31 mouse cellular contexts compared by ENCODE assay signal in genomic region chr17:25723470-25723869, GRCm38 (mm10). TPM values are rescaled to one million over a fixed set of nuclear protein-coding genes. Genes with fewer than 3 reads are reported as not detected.
DNase-seq lines count a peak whose midpoint lies in the region; ATAC-seq and TF ChIP-seq lines count a peak whose summit lies in the region.
"Had no signal": no experiment of that assay in that cellular context is flagged by ENCODE, and none has a peak within 500 bp of the region (broad histone marks: within the 10 kb centered on the region; RNA-seq: fewer than 3 reads in every experiment).

No protein-coding gene starts in this region.

- no peak for ATAC-seq in embryonic facial prominence, embryonic 13.5 days (ENCODE audit: insufficient number of reproducible peaks, insufficient read depth, low FRiP score, low TSS enrichment, low read depth)
- no peak for ATAC-seq in midbrain, embryonic 11.5 days (ENCODE audit: low FRiP score)
- no peak for ATAC-seq in midbrain, postnatal 0 days (ENCODE audit: low FRiP score)
- ATAC-seq: activated CD4-positive, CD25-positive, alpha-beta regulatory T cell, adult 4 months; forebrain, embryonic 15.5 days had no signal

- in situ Hi-C loops in ES-E14 (cut with MboI; ENCODE audit: low sequenced_read_pairs in 2 of 2, unreplicated experiment in 2 of 2) = no loop called here

- H3K9ac ChIP-seq in embryonic facial prominence, embryonic 13.5 days = peak overlapping the region; percentile 22; the same call in 1 of the 2 replicates
- no peak overlapping the region for H3K9ac ChIP-seq in heart, adult 2 months (ENCODE audit: low read depth, low read length)
- no peak overlapping the region for H3K9ac ChIP-seq in midbrain, embryonic 11.5 days (ENCODE audit: low read length)
- H3K9ac ChIP-seq in midbrain, postnatal 0 days (replicated peaks; ENCODE audit: low read length, poor library complexity, severe bottlenecking) = no peak overlapping the region
- H3K9ac ChIP-seq in ES-E14 (ENCODE audit: insufficient read depth, low read depth, low read length, poor library complexity, severe bottlenecking) = peak overlapping the region; percentile 55; the same call in 1 of the 2 replicates
- H3K9ac ChIP-seq: embryonic facial prominence, embryonic 15.5 days; forebrain, embryonic 15.5 days; hindbrain, embryonic 12.5 days; hindbrain, embryonic 15.5 days had no signal

- WGBS in embryonic facial prominence, embryonic 13.5 days = 96% methylated on average over 19 of the region's 19 CpGs
- 95% methylated on average over 19 of the region's 19 CpGs for WGBS in embryonic facial prominence, embryonic 10.5 days
- 96% methylated on average over 19 of the region's 19 CpGs for WGBS in heart, adult 2 months
- 96% methylated on average over 19 of the region's 19 CpGs for WGBS in midbrain, embryonic 11.5 days
- 95% methylated on average over 19 of the region's 19 CpGs for WGBS in midbrain, postnatal 0 days

- H3K27ac ChIP-seq in embryonic facial prominence, embryonic 13.5 days = no peak overlapping the region
- H3K27ac ChIP-seq in embryonic facial prominence, embryonic 10.5 days (replicated peaks) = no peak overlapping the region
- H3K27ac ChIP-seq in heart, adult 2 months = no peak overlapping the region
- no peak overlapping the region for H3K27ac ChIP-seq in midbrain, embryonic 11.5 days (ENCODE audit: low read depth, low read length)
- no peak overlapping the region for H3K27ac ChIP-seq in midbrain, postnatal 0 days (ENCODE audit: low read depth, low read length)
- H3K27ac ChIP-seq in ES-E14 (ENCODE audit: insufficient read depth, low read depth, low read length, poor library complexity, severe bottlenecking) = no peak overlapping the region
- H3K27ac ChIP-seq: embryonic facial prominence, embryonic 15.5 days; forebrain, embryonic 15.5 days; hindbrain, embryonic 12.5 days; hindbrain, embryonic 15.5 days had no signal

- peaks cover 63% of the 10 kb centered on the region for H3K36me3 ChIP-seq in embryonic facial prominence, embryonic 13.5 days
- H3K36me3 ChIP-seq in embryonic facial prominence, embryonic 10.5 days (replicated peaks) = peaks cover 73% of the 10 kb centered on the region
- no peaks in the 10 kb centered on the region for H3K36me3 ChIP-seq in heart, adult 2 months (ENCODE audit: control insufficient read depth, insufficient read depth, low read length)
- no peaks in the 10 kb centered on the region for H3K36me3 ChIP-seq in midbrain, embryonic 11.5 days (ENCODE audit: control insufficient read depth, insufficient read depth, low read length)
- no peaks in the 10 kb centered on the region; the same call in 1 of the 2 replicates for H3K36me3 ChIP-seq in midbrain, postnatal 0 days (ENCODE audit: insufficient read depth, low read length)
- H3K36me3 ChIP-seq in ES-E14 (ENCODE audit: control insufficient read depth, insufficient read depth, low read length, poor library complexity, severe bottlenecking) = peaks cover 63% of the 10 kb centered on the region
- H3K36me3 ChIP-seq: forebrain, embryonic 15.5 days; hindbrain, embryonic 15.5 days had no signal

- no peaks in the 10 kb centered on the region for H3K27me3 ChIP-seq in embryonic facial prominence, embryonic 13.5 days
- peaks cover 10% of the 10 kb centered on the region for H3K27me3 ChIP-seq in embryonic facial prominence, embryonic 10.5 days (replicated peaks; ENCODE audit: low read depth, poor library complexity, severe bottlenecking)
- H3K27me3 ChIP-seq in heart, adult 2 months (ENCODE audit: control insufficient read depth, insufficient read depth, low read length) = no peaks in the 10 kb centered on the region
- no peaks in the 10 kb centered on the region for H3K27me3 ChIP-seq in midbrain, embryonic 11.5 days (ENCODE audit: control insufficient read depth, insufficient read depth, low read length)
- no peaks in the 10 kb centered on the region for H3K27me3 ChIP-seq in midbrain, postnatal 0 days (ENCODE audit: insufficient read depth, low read length)
- H3K27me3 ChIP-seq: forebrain, embryonic 15.5 days; hindbrain, embryonic 15.5 days had no signal

- TF ChIP-seq EP300 in heart, adult 2 months (IDR thresholded peaks at IDR 0.05; ENCODE audit: insufficient read depth, low read depth, low read length) = no peak

- H3K4me3 ChIP-seq in embryonic facial prominence, embryonic 13.5 days = no peak overlapping the region
- H3K4me3 ChIP-seq in embryonic facial prominence, embryonic 10.5 days = no peak overlapping the region
- H3K4me3 ChIP-seq in heart, adult 2 months = no peak overlapping the region
- H3K4me3 ChIP-seq in midbrain, embryonic 11.5 days (ENCODE audit: low read depth, low read length) = no peak overlapping the region
- H3K4me3 ChIP-seq in midbrain, postnatal 0 days (ENCODE audit: low read depth, low read length) = no peak overlapping the region
- peak overlapping the region; percentile 5 to 38; a peak in 3 of 4 replicates for H3K4me3 ChIP-seq in ES-E14 (ENCODE audit: insufficient read depth in 1 of 2, low read depth in 1 of 2, low read length in 2 of 2, poor library complexity in 1 of 2, severe bottlenecking in 1 of 2)
- H3K4me3 ChIP-seq: embryonic facial prominence, embryonic 15.5 days; forebrain, embryonic 15.5 days; hindbrain, embryonic 12.5 days; hindbrain, embryonic 15.5 days had no signal

- no peaks in the 10 kb centered on the region for H3K79me2 ChIP-seq in heart, adult 2 months (replicated peaks; ENCODE audit: control insufficient read depth, insufficient read depth, low read length)

- no peaks in the 10 kb centered on the region for H3K9me3 ChIP-seq in embryonic facial prominence, embryonic 13.5 days
- H3K9me3 ChIP-seq in embryonic facial prominence, embryonic 10.5 days = no peaks in the 10 kb centered on the region
- no peaks in the 10 kb centered on the region for H3K9me3 ChIP-seq in midbrain, embryonic 11.5 days (ENCODE audit: control insufficient read depth, low read length)
- no peaks in the 10 kb centered on the region for H3K9me3 ChIP-seq in midbrain, postnatal 0 days (ENCODE audit: low read length)
- H3K9me3 ChIP-seq in ES-E14 (ENCODE audit: control insufficient read depth, insufficient read depth, low read depth, low read length) = no peaks in the 10 kb centered on the region
- H3K9me3 ChIP-seq: embryonic facial prominence, embryonic 15.5 days; forebrain, embryonic 15.5 days; hindbrain, embryonic 12.5 days; hindbrain, embryonic 15.5 days had no signal

- no peak for TF ChIP-seq POLR2A in heart, adult 2 months (IDR thresholded peaks at IDR 0.05; ENCODE audit: insufficient read depth, low read depth, low read length)

- no peak overlapping the region for H3K4me2 ChIP-seq in embryonic facial prominence, embryonic 13.5 days
- no peak overlapping the region for H3K4me2 ChIP-seq in midbrain, embryonic 11.5 days
- H3K4me2 ChIP-seq in midbrain, postnatal 0 days (ENCODE audit: low read depth, low read length, poor library complexity, severe bottlenecking) = no peak overlapping the region
- H3K4me2 ChIP-seq: embryonic facial prominence, embryonic 15.5 days; forebrain, embryonic 15.5 days; heart, embryonic 11.5 days; hindbrain, embryonic 12.5 days; hindbrain, embryonic 15.5 days had no signal

- TF ChIP-seq CTCF in heart, adult 2 months (IDR thresholded peaks at IDR 0.05) = no peak
- TF ChIP-seq CTCF in midbrain, postnatal 0 days (IDR thresholded peaks at IDR 0.05) = no peak

- intact Hi-C loops in heart, adult 2 months (cut with DNase I) = no loop called here

- peaks cover 18% of the 10 kb centered on the region for H3K4me1 ChIP-seq in embryonic facial prominence, embryonic 13.5 days
- peaks cover 25% of the 10 kb centered on the region for H3K4me1 ChIP-seq in embryonic facial prominence, embryonic 10.5 days
- peaks cover 4% of the 10 kb centered on the region for H3K4me1 ChIP-seq in heart, adult 2 months (ENCODE audit: control insufficient read depth, insufficient read depth, low read length)
- peaks cover 15% of the 10 kb centered on the region for H3K4me1 ChIP-seq in midbrain, embryonic 11.5 days (ENCODE audit: control insufficient read depth, insufficient read depth, low read length)
- H3K4me1 ChIP-seq in midbrain, postnatal 0 days (ENCODE audit: insufficient read depth, low read length) = peaks cover 10% of the 10 kb centered on the region
- peaks cover 4 to 22% of the 10 kb centered on the region in 2 experiments; a peak in 2 of 4 replicates for H3K4me1 ChIP-seq in ES-E14 (ENCODE audit: control insufficient read depth in 2 of 2, insufficient read depth in 2 of 2, low read length in 2 of 2, poor library complexity in 1 of 2)

- no peak for DNase-seq in embryonic facial prominence, embryonic 10.5 days (ENCODE audit: low spot score)
- DNase-seq in heart, adult 11 months = peak; percentile 82
- DNase-seq in heart, adult 2 months = no peak
- DNase-seq in midbrain, embryonic 11.5 days (ENCODE audit: low spot score, missing footprints) = peak; percentile 66
- no peak for DNase-seq in midbrain, postnatal 0 days (ENCODE audit: low spot score)
- no peak for DNase-seq in ES-E14 (ENCODE audit: low read depth, low spot score)
- no peak for DNase-seq in kidney, adult 9 months
- DNase-seq: adrenal gland, adult 8-10 months; adrenal gland, postnatal 25 days; cerebellum, adult 11-12 months; cerebellum, adult 8-10 months; cerebellum, postnatal 36 days; gastrocnemius, postnatal 25 days had no signal

RNA-seq across cellular contexts. Expression of gene Chtf18, which starts 3.7 kb away (rescaled TPM):
- polyA plus RNA-seq in embryonic facial prominence, embryonic 13.5 days (2015; fragmentation: Nextera tagmentation; extraction: Ambion mirVana) = 31.6 and 35.9 TPM in 2 replicates
- polyA plus RNA-seq in embryonic facial prominence, embryonic 10.5 days (2016; fragmentation: Nextera tagmentation; extraction: Ambion mirVana) = 60.7 and 66.2 TPM in 2 replicates
- 1 to 10 TPM; 1.3 to 1.6 TPM for total RNA-seq in heart, adult 2 months (2021)
- 0.85 and 1.7 TPM in 2 replicates for polyA plus RNA-seq in heart, adult 2 months (2012; rRNA removed)
- 15.0 and 17.3 TPM in 2 replicates for polyA plus RNA-seq in midbrain, embryonic 11.5 days (2014; fragmentation: Nextera tagmentation; extraction: Ambion mirVana)
- 3.4 and 5.8 TPM in 2 replicates for total RNA-seq in midbrain, postnatal 0 days (2014; rRNA removed)
- 2.2 and 2.5 TPM in 2 replicates for polyA plus RNA-seq in midbrain, postnatal 0 days (2015; fragmentation: Nextera tagmentation; extraction: Ambion mirVana)
- total RNA-seq in ES-E14 (2012; rRNA removed) = 102 and 151 TPM in 2 replicates

RNA-seq across cellular contexts. Expression of gene Rpusd1, which starts 4.0 kb away (rescaled TPM):
- 28.0 and 28.9 TPM in 2 replicates for polyA plus RNA-seq in embryonic facial prominence, embryonic 13.5 days (2015; fragmentation: Nextera tagmentation; extraction: Ambion mirVana)
- 23.7 and 25.5 TPM in 2 replicates for polyA plus RNA-seq in embryonic facial prominence, embryonic 10.5 days (2016; fragmentation: Nextera tagmentation; extraction: Ambion mirVana)
- 1 to 10 TPM; 4.2 to 5.1 TPM for total RNA-seq in heart, adult 2 months (2021)
- polyA plus RNA-seq in heart, adult 2 months (2012; rRNA removed) = 18.0 and 18.3 TPM in 2 replicates
- 16.0 and 19.8 TPM in 2 replicates for polyA plus RNA-seq in midbrain, embryonic 11.5 days (2014; fragmentation: Nextera tagmentation; extraction: Ambion mirVana)
- total RNA-seq in midbrain, postnatal 0 days (2014; rRNA removed) = 8.0 and 10.5 TPM in 2 replicates
- polyA plus RNA-seq in midbrain, postnatal 0 days (2015; fragmentation: Nextera tagmentation; extraction: Ambion mirVana) = 26.7 and 33.3 TPM in 2 replicates
- total RNA-seq in ES-E14 (2012; rRNA removed) = 7.6 and 8.7 TPM in 2 replicates

RNA-seq across cellular contexts. Expression of gene Gng13, which starts 6.5 kb away (rescaled TPM):
- polyA plus RNA-seq in embryonic facial prominence, embryonic 13.5 days (2015; fragmentation: Nextera tagmentation; extraction: Ambion mirVana) = 5.8 and 10.3 TPM in 2 replicates
- polyA plus RNA-seq in embryonic facial prominence, embryonic 10.5 days (2016; fragmentation: Nextera tagmentation; extraction: Ambion mirVana) = 1.8 and 2.5 TPM in 2 replicates
- total RNA-seq in heart, adult 2 months (2021) = under 1 TPM in 1 of 2 experiments, not detected in 1; 0.81 TPM
- 0.27 and 0.35 TPM in 2 replicates for polyA plus RNA-seq in heart, adult 2 months (2012; rRNA removed)
- polyA plus RNA-seq in midbrain, embryonic 11.5 days (2014; fragmentation: Nextera tagmentation; extraction: Ambion mirVana) = 0.77 and 1.3 TPM in 2 replicates
- total RNA-seq in midbrain, postnatal 0 days (2014; rRNA removed) = 34.4 and 42.2 TPM in 2 replicates
- 21.0 and 25.8 TPM in 2 replicates for polyA plus RNA-seq in midbrain, postnatal 0 days (2015; fragmentation: Nextera tagmentation; extraction: Ambion mirVana)
- 9.9 and 14.5 TPM in 2 replicates for total RNA-seq in ES-E14 (2012; rRNA removed)
- total RNA-seq: adrenal gland, postnatal 25 days; gastrocnemius, adult 18-20 months; gastrocnemius, postnatal 25 days; hematopoietic stem cell, adult 5-6 weeks had no signal
- polyA plus RNA-seq: activated CD4-positive, CD25-positive, alpha-beta regulatory T cell, adult 4 months; gonadal fat pad, adult 2 months had no signal

RNA-seq across cellular contexts. Expression of gene Mslnl, which starts 12.4 kb away (rescaled TPM):
- 0.83 TPM in 1 of 2 replicates, not detected in the other for polyA plus RNA-seq in embryonic facial prominence, embryonic 13.5 days (2015; fragmentation: Nextera tagmentation; extraction: Ambion mirVana)
- polyA plus RNA-seq in embryonic facial prominence, embryonic 10.5 days (2016; fragmentation: Nextera tagmentation; extraction: Ambion mirVana) = 0.11 TPM in 1 of 2 replicates, not detected in the other
- not detected for total RNA-seq in heart, adult 2 months (2021)
- polyA plus RNA-seq in heart, adult 2 months (2012; rRNA removed) = 0.10 and 0.26 TPM in 2 replicates
- not detected in 2 replicates for polyA plus RNA-seq in midbrain, embryonic 11.5 days (2014; fragmentation: Nextera tagmentation; extraction: Ambion mirVana)
- not detected in 2 replicates for total RNA-seq in midbrain, postnatal 0 days (2014; rRNA removed)
- polyA plus RNA-seq in midbrain, postnatal 0 days (2015; fragmentation: Nextera tagmentation; extraction: Ambion mirVana) = not detected in 2 replicates
- 0.27 and 0.58 TPM in 2 replicates for total RNA-seq in ES-E14 (2012; rRNA removed)
- total RNA-seq: adrenal gland, postnatal 25 days; gastrocnemius, adult 18-20 months; gastrocnemius, postnatal 25 days; heart, adult 8-10 months; heart, postnatal 25 days; hematopoietic stem cell, adult 5-6 weeks had no signal
- polyA plus RNA-seq: brain, embryonic 14.5 days; forebrain, embryonic 11.5 days; forebrain, embryonic 15.5 days; heart, embryonic 11.5 days; heart, embryonic 14.5 days; heart, postnatal 0 days; hindbrain, embryonic 12.5 days; hindbrain, embryonic 15.5 days; intestine, embryonic 14.5 days had no signal

RNA-seq across cellular contexts. Expression of gene Msln, which starts 30.7 kb away (rescaled TPM):
- 0.17 and 0.42 TPM in 2 replicates for polyA plus RNA-seq in embryonic facial prominence, embryonic 13.5 days (2015; fragmentation: Nextera tagmentation; extraction: Ambion mirVana)
- 0.55 and 0.65 TPM in 2 replicates for polyA plus RNA-seq in embryonic facial prominence, embryonic 10.5 days (2016; fragmentation: Nextera tagmentation; extraction: Ambion mirVana)
- 10 to 100 TPM; 13.2 to 16.6 TPM for total RNA-seq in heart, adult 2 months (2021)
- 24.7 and 25.6 TPM in 2 replicates for polyA plus RNA-seq in heart, adult 2 months (2012; rRNA removed)
- not detected in 2 replicates for polyA plus RNA-seq in midbrain, embryonic 11.5 days (2014; fragmentation: Nextera tagmentation; extraction: Ambion mirVana)
- 0.52 and 1.6 TPM in 2 replicates for total RNA-seq in midbrain, postnatal 0 days (2014; rRNA removed)
- polyA plus RNA-seq in midbrain, postnatal 0 days (2015; fragmentation: Nextera tagmentation; extraction: Ambion mirVana) = 2.2 and 3.6 TPM in 2 replicates
- total RNA-seq in ES-E14 (2012; rRNA removed) = 7.5 and 16.0 TPM in 2 replicates
- total RNA-seq: hematopoietic stem cell, adult 5-6 weeks had no signal
- polyA plus RNA-seq: activated CD4-positive, CD25-positive, alpha-beta regulatory T cell, adult 4 months; embryonic facial prominence, embryonic 11.5 days; forebrain, embryonic 11.5 days; hindbrain, embryonic 15.5 days had no signal

Comparison
In these comparisons a context has a peak if more than half of its experiments do, and no peak if none do; other contexts are left out.
1. DNase-seq: peak in heart, adult 11 months (single experiment) and midbrain, embryonic 11.5 days (single experiment); none in embryonic facial prominence, embryonic 10.5 days (single experiment), heart, adult 2 months (0 of 2), midbrain, postnatal 0 days (single experiment), ES-E14 (single experiment) and kidney, adult 9 months (single experiment).
2. H3K4me3 ChIP-seq: peak in ES-E14 (2 of 2); none in embryonic facial prominence, embryonic 13.5 days (single experiment), embryonic facial prominence, embryonic 10.5 days (single experiment), heart, adult 2 months (single experiment), midbrain, embryonic 11.5 days (single experiment) and midbrain, postnatal 0 days (single experiment).
3. H3K9ac ChIP-seq: peak in embryonic facial prominence, embryonic 13.5 days (single experiment) and ES-E14 (single experiment); none in heart, adult 2 months (single experiment), midbrain, embryonic 11.5 days (single experiment) and midbrain, postnatal 0 days (single experiment).